Mouse (Mus musculus) brown adipose tissue, adult 24 weeks (tissue): ENCODE data around the gene St5. TPM values are rescaled to one million over a fixed set of nuclear protein-coding genes. Genes with fewer than 3 reads are reported as not detected.

Source experiments
- polyA plus RNA-seq: library from polyadenylated mRNA; stranded (reverse); fragments of >200 nt; gene quantifications from 2 replicates; pipeline ENCODE4 v1.2.4, GENCODE M21; 2012; ENCODE audit not compliant: missing spikeins, insufficient read depth, insufficient read length

The St5 gene
- polyA plus RNA-seq, 1 experiment = 13.4 TPM

Other genes starting within 250 kb of the St5 start
- gene Trim66, start 195.5 kb downstream of the St5 start, polyA plus RNA-seq = 0.38 TPM in 1 of 2 replicates, not detected in the other
- 113 and 190 TPM in 2 replicates for gene Rpl27a, start 184.5 kb downstream of the St5 start, polyA plus RNA-seq
- 26.1 and 34.8 TPM in 2 replicates for gene Akip1, start 85 bp upstream of the St5 start, polyA plus RNA-seq
- gene BC051019, start 20.2 kb upstream of the St5 start, polyA plus RNA-seq = not detected in 2 replicates
- gene Ascl3, start 28.1 kb upstream of the St5 start, polyA plus RNA-seq = not detected in 2 replicates
- 47.8 and 65.8 TPM in 2 replicates for gene Tmem9b, start 49.3 kb upstream of the St5 start, polyA plus RNA-seq
- not detected in 2 replicates for gene Nrip3, start 78.4 kb upstream of the St5 start, polyA plus RNA-seq
- gene Scube2, start 162.1 kb upstream of the St5 start, polyA plus RNA-seq = not detected in 2 replicates